Mouse (Mus musculus): ENCODE data around the gene Svopl. TPM values are rescaled to one million over a fixed set of nuclear protein-coding genes. Genes with fewer than 3 reads are reported as not detected.

Gene Svopl
- polyA plus RNA-seq, 1 experiment from 2014 or later = 0.97 TPM

DNA sequence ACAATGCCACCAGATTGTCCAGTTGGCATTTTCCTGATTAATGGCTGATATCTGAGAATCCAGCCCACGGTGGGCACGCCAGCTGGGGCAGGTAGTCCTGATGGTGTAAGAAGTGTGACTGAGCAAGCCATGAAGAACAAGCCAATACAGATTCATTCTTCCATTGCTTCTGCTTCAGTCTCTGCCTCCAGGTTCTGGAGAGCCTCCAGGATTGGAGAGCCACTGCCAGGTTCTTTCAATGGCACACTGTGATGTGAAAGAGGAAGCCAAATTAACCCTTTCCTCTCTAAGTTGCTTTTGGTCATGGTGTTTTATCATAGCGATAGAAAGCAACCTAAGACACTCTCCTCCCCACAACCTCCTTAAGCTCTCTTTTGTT lies 18.3 kb upstream of the Svopl start:
- H3K4me2 ChIP-seq = no peak overlapping the region
- H3K4me3 ChIP-seq = no peak overlapping the region
- no peaks in the 10 kb centered on the region for H3K36me3 ChIP-seq (replicated peaks)
- no peaks in the 10 kb centered on the region for H3K9me3 ChIP-seq
- peaks cover 12% of the 10 kb centered on the region for H3K4me1 ChIP-seq
- 67% methylated on average over 3 of the region's 3 CpGs for WGBS
- ATAC-seq (replicated peaks) = no peak
- H3K9ac ChIP-seq = no peak overlapping the region
- H3K27ac ChIP-seq = no peak overlapping the region
- no peaks in the 10 kb centered on the region for H3K27me3 ChIP-seq (replicated peaks)

DNA sequence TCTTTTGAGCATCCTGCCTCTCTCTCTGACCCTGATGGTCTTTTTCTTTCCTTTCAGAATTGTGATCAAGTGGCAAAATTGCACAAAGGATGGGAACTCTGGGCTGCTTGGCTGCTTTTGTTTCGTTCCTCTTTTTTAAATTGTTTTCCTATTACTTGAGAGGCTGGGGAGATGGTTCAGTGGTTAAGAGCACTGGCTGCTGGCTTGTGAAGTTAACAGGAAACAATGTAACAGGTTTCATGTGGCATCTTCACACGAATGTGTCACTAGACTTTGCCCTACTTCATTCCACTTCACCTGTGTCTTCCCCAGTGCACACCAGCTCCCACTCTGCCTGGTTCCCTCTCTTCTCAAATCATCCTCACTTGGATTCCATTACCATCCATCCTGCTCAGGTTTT lies 17.8 kb upstream of the Svopl start:
- H3K9ac ChIP-seq = no peak overlapping the region
- no peaks in the 10 kb centered on the region for H3K27me3 ChIP-seq (replicated peaks)
- H3K27ac ChIP-seq = no peak overlapping the region
- H3K4me1 ChIP-seq = peaks cover 12% of the 10 kb centered on the region
- no peak overlapping the region for H3K4me2 ChIP-seq
- no peak for ATAC-seq (replicated peaks)
- H3K9me3 ChIP-seq = no peaks in the 10 kb centered on the region
- H3K36me3 ChIP-seq (replicated peaks) = no peaks in the 10 kb centered on the region
- no peak overlapping the region for H3K4me3 ChIP-seq
- 74% methylated on average over 2 of the region's 2 CpGs for WGBS

DNA sequence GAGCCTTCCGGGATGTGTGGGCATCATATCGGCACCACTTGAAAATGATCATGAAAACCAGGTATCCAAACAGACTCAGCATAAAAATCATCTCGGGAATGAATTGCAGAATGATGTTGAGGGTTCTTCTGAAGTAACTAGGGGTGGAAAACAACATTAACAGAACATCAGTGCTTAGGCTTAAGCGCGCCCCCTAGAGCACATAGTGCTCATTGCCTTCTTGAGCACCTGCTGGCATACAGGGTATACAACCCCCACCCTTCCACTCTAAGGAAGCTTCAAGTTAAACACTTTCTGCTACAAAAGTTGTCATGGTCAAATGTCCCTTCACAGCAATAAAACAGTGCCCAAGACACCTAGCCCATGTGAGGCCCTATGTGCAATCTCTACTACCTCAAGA lies 12.0 kb upstream of the Svopl start:
- Histone ChIP-seq H3K9ac (no peak overlapping the region), H3K4me3 (no peak overlapping the region), H3K36me3 (replicated peaks) (no peaks in the 10 kb centered on the region), H3K27ac (no peak overlapping the region), H3K27me3 (replicated peaks) (no peaks in the 10 kb centered on the region), H3K4me2 (no peak overlapping the region), H3K4me1 (no peaks in the 10 kb centered on the region), H3K9me3 (no peaks in the 10 kb centered on the region)
- no peak for ATAC-seq (replicated peaks)
- WGBS = 69% methylated on average over 5 of the region's 5 CpGs

DNA sequence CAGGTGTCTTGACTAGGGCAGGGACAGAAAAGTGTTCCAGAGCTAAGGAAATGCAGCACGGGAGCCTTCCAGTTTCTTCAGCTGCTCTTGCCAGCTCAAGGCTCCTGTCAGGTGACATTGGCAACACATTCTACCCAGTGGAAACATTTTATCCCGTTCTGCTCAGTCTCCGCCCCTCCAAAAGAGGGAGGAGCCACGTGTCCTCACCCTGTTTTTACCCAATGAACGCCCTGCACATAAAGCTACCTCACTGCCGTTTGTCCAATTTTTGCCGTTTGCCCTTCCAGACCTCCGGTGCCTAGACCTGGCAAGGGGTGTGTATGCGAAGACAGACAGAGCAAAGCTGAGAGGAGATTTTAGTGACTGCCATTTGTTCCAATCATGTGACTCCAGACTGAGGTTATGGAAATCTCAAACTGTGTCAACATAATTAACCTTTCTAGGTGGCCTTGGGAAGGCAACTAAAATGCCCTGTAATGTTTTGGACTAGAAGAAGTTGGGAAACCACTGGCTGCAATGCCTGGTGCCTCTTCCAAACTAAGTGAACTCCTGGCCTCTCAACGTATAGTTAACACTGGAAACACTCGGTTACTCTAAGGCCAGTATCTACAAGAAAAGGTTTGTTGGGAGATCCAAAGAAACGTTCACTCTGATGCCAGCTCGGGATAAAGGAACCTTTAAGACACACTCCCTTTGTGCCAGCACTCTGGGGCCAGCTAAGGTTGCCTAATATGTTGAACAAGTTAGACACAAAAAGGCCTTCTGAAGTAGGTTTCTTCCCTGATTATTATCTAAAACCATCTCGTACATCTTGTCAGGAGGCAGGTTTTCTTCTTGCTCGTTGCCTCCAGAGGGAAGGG lies 8.9 kb upstream of the Svopl start:
- ATAC-seq (replicated peaks) = no peak

DNA sequence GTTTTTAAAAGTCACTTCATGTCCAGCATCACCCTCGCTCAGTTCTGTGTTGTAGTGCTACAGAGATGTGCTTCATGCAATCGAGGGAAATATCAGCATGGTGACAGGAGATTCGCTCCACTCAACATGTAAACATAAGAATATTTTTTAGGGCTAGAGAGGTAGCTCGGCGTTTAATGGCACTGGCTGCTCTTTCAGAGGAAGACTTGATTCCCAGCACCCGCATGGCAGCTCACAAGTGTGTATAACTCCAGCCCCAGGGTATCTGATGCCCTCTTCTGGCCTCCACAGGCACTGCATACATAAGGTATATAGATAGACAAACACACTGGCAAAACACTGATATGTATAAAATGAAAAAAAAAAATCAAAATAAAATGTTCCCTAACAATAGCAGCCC lies 2.8 kb upstream of the Svopl start:
- 93% methylated on average over 6 of the region's 6 CpGs for WGBS
- Histone ChIP-seq H3K27ac (no peak overlapping the region), H3K36me3 (replicated peaks) (no peaks in the 10 kb centered on the region), H3K4me3 (no peak overlapping the region), H3K9ac (no peak overlapping the region), H3K9me3 (no peaks in the 10 kb centered on the region), H3K4me2 (no peak overlapping the region), H3K27me3 (replicated peaks) (no peaks in the 10 kb centered on the region), H3K4me1 (no peaks in the 10 kb centered on the region)
- ATAC-seq (replicated peaks) = no peak

More for the DNA sequence above, 8.9 kb upstream of the Svopl start:
- no peak overlapping the region for H3K4me2 ChIP-seq
- H3K4me1 ChIP-seq = no peaks in the 10 kb centered on the region
- H3K4me3 ChIP-seq = no peak overlapping the region
- H3K27ac ChIP-seq = no peak overlapping the region
- 82% methylated on average over 15 of the region's 15 CpGs for WGBS
- H3K9me3 ChIP-seq = no peaks in the 10 kb centered on the region
- H3K36me3 ChIP-seq (replicated peaks) = no peaks in the 10 kb centered on the region
- H3K27me3 ChIP-seq (replicated peaks) = no peaks in the 10 kb centered on the region
- H3K9ac ChIP-seq = no peak overlapping the region

DNA sequence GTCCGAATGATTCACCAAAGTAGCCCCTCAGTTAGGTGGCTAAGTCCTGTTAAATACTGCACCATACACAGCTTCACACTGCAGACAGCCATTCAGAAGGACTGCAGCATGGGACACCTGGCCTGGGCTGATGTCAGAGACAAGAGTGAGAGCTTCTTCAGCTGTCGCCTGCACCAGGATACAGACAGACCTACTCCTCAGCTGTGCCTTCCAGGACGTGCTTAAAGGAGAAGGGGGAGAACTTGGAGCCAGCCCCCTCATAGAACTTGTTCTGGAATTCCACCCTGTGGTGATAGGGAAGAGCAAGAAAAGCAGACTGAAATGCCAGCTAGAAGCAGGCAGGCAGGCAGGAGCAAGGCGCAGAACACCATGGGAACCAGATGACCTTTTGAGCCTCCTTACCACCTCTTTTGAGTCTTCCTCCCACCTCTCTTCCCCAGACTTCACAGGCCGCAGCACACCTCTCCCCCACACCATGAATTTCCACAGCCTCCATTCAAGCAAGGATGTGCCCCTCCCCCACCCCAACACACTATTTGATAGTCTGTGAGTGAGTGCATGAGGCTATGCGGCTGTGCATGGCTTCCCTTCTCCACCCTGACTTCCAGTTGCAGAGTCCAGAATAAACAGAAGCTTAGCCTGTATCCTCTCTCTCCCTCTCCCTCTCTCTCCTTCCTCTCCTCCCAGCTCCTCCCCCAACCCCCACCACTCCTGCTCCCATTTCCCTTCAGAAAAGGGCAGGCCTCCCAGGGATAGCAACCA lies 2.2 kb upstream of the Svopl start:
- no peaks in the 10 kb centered on the region for H3K9me3 ChIP-seq
- no peaks in the 10 kb centered on the region for H3K36me3 ChIP-seq (replicated peaks)
- no peak overlapping the region for H3K4me3 ChIP-seq
- no peak overlapping the region for H3K4me2 ChIP-seq
- WGBS = 63% methylated on average over 6 of the region's 6 CpGs
- no peaks in the 10 kb centered on the region for H3K27me3 ChIP-seq (replicated peaks)
- H3K9ac ChIP-seq = no peak overlapping the region
- no peak overlapping the region for H3K27ac ChIP-seq
- ATAC-seq (replicated peaks) = no peak
- H3K4me1 ChIP-seq = no peaks in the 10 kb centered on the region

DNA sequence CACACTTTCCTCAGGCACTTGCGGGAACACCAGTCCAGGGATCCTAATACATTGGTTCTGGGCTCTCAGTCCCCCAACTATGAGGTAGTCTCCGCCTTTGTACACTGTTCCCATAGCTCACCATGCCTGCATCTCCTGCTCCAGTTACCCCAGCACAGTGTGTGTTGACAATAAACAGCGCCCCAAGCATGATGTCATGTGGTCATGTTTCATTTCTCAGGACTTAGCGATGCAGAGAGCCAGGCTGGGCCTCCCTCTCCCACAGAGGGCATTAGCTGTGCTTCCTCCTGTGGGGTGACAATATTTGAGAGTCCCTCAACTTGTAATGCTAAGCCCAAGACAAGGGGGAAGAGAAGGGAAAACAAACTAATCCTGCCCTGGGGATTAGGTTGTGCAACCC lies 1.2 kb upstream of the Svopl start:
- no peaks in the 10 kb centered on the region for H3K9me3 ChIP-seq
- ATAC-seq (replicated peaks) = no peak
- no peaks in the 10 kb centered on the region for H3K4me1 ChIP-seq
- H3K36me3 ChIP-seq (replicated peaks) = no peaks in the 10 kb centered on the region
- H3K27ac ChIP-seq = no peak overlapping the region
- 76% methylated on average over 4 of the region's 4 CpGs for WGBS
- no peaks in the 10 kb centered on the region for H3K27me3 ChIP-seq (replicated peaks)
- H3K4me2 ChIP-seq = no peak overlapping the region
- H3K9ac ChIP-seq = no peak overlapping the region
- no peak overlapping the region for H3K4me3 ChIP-seq

DNA sequence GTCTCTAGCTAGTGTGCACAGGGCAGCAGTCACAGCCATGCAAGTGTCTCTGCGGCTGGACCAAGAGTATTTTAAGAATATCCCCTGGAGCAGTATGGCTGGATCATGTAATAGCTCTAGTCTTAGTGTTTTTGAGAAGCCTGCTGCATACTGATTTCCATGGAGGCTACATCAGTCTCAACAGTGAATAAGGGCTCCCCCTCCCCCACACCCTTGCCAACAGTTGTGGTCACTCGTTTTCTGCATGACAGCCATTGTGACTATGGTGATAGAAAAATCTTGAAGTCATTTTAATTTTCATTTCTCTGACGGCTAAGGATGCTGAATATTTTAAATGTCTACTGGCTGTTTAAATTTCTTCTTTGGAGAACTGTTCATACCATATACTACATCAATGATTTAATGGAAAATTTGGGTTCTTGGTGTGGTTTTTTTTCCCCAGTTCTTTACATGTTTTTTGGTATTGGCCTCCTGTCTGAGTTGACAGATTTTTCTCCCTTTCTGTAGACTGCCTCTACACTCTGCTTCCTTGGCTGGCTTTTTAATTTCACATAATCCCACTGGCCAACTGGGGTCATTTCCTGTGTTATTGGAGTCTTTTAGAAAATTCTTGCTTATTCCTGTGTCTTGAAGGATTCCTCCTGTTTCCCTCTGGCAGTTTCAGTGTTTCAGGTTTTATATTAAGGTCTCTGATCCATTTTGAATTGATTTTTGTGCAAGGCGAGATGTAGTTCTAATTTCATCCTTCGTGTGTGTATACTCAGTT lies 13.8 kb downstream of the Svopl start:
- ATAC-seq (replicated peaks) = no peak
- Histone ChIP-seq H3K27me3 (replicated peaks) (no peaks in the 10 kb centered on the region), H3K9me3 (no peaks in the 10 kb centered on the region), H3K9ac (no peak overlapping the region), H3K27ac (no peak overlapping the region), H3K36me3 (replicated peaks) (no peaks in the 10 kb centered on the region), H3K4me3 (no peak overlapping the region), H3K4me2 (no peak overlapping the region), H3K4me1 (peaks cover 4% of the 10 kb centered on the region; the same call in 1 of the 2 replicates)
- 65% methylated on average over 5 of the region's 5 CpGs for WGBS

DNA sequence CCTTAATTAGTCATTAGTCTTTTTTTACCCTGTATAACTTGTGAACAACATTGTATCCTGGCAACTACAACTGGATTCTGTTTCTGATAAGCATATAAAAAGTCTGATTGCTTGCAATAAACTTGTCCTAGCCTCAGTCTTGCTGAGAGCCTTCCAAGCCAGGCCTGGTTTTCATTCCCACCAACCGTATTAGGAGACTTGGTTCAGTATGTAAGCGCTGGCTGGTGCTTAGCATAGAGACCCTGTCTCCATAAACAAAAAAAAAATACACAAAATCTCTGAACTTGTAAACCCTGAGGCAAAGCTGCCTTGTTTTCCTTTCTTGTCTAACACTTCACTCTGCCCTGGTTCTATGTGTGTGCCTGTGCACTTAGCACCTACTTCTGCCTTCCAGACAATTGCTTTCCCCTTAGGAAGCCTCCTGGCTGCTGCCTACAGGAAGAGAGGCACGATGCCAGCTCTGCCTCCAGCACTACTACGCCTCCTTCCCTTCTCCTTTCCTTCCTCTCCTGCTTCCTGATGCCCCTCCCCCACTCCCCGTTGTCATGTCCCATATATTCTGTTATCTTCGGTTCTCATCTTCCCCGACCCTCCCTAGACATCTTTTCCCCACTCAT lies 14.8 kb downstream of the Svopl start:
- ATAC-seq (replicated peaks) = no peak
- no peaks in the 10 kb centered on the region for H3K36me3 ChIP-seq (replicated peaks)
- 55% methylated on average over 7 of the region's 7 CpGs for WGBS

DNA sequence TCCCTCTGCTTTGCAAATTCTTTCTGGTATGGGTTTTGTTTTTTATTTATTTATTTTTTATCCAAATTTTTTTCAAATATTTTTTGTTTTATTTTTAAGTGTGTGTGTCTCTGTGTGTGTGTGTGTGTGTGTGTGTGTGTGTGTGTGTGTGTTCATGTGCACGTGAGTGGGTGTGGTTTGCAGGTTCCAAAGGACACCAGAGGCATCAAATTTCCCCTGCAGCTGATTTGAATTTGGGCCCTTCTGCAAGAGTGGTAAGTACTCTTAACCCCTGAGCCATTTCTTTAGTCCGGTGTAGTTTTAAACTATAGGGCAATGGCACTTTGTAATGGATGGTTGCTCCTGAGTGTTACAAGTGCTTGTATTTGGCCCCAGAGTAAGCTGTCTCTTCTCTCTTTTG lies 18.6 kb downstream of the Svopl start:
- Histone ChIP-seq H3K4me1 (peaks cover 4% of the 10 kb centered on the region; the same call in 1 of the 2 replicates), H3K4me2 (no peak overlapping the region), H3K9me3 (no peaks in the 10 kb centered on the region), H3K9ac (no peak overlapping the region), H3K4me3 (no peak overlapping the region), H3K27me3 (replicated peaks) (no peaks in the 10 kb centered on the region), H3K27ac (no peak overlapping the region), H3K36me3 (replicated peaks) (no peaks in the 10 kb centered on the region)
- ATAC-seq (replicated peaks) = no peak
- WGBS = 47% methylated on average over 2 of the region's 2 CpGs

More for the DNA sequence above, 14.8 kb downstream of the Svopl start:
- H3K9ac ChIP-seq = no peak overlapping the region
- H3K4me3 ChIP-seq = no peak overlapping the region
- no peak overlapping the region for H3K4me2 ChIP-seq
- H3K27ac ChIP-seq = no peak overlapping the region
- H3K27me3 ChIP-seq (replicated peaks) = no peaks in the 10 kb centered on the region
- no peaks in the 10 kb centered on the region for H3K9me3 ChIP-seq
- H3K4me1 ChIP-seq = peaks cover 4% of the 10 kb centered on the region; the same call in 1 of the 2 replicates

DNA sequence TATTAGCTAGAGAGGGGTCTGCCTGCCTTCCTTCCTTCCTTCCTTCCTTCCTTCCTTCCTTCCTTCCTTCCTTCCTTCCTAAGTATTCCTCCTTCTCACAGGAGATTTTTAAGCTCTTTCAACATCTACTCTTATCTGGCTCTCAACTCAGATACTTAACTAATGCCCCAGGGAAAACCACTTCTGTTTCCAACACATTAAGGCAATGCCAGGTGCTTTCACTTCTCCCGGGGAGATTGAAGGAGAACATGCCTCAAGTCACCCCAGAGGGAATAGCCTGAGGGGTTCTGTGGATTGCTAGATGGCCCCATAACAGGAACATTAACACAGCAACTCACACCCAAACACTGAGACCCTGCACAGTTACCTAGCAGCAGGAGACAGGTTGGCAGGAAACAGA lies 19.0 kb downstream of the Svopl start:
- Histone ChIP-seq H3K27ac (no peak overlapping the region), H3K36me3 (replicated peaks) (no peaks in the 10 kb centered on the region), H3K9me3 (no peaks in the 10 kb centered on the region), H3K9ac (no peak overlapping the region), H3K4me3 (no peak overlapping the region), H3K4me1 (peaks cover 4% of the 10 kb centered on the region; the same call in 1 of the 2 replicates), H3K27me3 (replicated peaks) (no peaks in the 10 kb centered on the region), H3K4me2 (no peak overlapping the region)
- 52% methylated on average over 1 of the region's 1 CpGs for WGBS
- no peak for ATAC-seq (replicated peaks)

DNA sequence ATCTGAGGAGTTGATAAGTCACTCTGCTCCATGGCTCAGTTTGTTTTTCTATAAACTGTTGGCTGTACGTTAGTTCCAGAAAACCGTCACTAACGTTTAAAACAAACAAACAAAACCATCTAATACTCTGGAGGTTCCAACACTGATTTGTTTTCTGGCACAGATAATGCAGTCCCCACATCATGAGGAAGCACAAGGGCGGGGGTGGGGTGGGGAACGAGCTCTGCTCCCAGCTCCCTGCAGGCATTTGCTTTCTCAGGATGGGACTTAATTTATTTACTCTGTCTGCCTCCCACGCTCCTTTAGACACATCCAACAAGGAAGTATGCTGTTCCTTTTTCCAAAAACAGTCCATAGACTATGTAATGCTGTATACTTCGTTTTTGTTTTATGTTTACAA lies 23.5 kb downstream of the Svopl start:
- no peaks in the 10 kb centered on the region for H3K9me3 ChIP-seq
- H3K4me1 ChIP-seq = no peaks in the 10 kb centered on the region
- no peak overlapping the region for H3K4me3 ChIP-seq
- no peaks in the 10 kb centered on the region for H3K27me3 ChIP-seq (replicated peaks)
- no peaks in the 10 kb centered on the region for H3K36me3 ChIP-seq (replicated peaks)
- no peak overlapping the region for H3K4me2 ChIP-seq
- ATAC-seq (replicated peaks) = no peak
- H3K27ac ChIP-seq = no peak overlapping the region
- H3K9ac ChIP-seq = no peak overlapping the region
- WGBS = 58% methylated on average over 7 of the region's 7 CpGs
